Mouse (Mus musculus): ENCODE results near the gene Hsd3b4. TPM values are rescaled to one million over a fixed set of nuclear protein-coding genes. Genes with fewer than 3 reads are reported as not detected.
"Not testable (repeated sequence)": the region's sequence is repeated elsewhere in the genome, so short reads cannot be mapped to it uniquely, and the experiment has no call there.

The Hsd3b4 gene
- polyA plus RNA-seq (2017; shearing (Covaris generic)): not detected

DNA sequence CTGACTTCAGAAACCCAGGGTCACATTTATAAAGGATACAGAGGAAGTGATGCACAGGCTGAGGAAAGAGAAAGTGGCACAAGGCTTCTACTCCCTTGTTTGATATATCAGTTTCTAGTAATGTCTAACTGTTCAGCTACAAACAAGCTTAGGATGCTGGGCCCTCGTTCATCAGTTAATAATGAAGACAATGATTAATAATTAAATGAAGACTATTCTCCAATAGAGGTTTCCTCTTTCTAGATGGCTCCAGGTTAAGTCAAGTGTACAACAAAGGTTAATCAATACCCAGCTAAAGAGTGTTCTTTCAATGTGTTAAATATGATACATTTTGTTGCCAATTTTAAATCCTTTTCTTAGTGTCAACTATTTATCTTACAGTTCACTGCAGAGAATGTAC, at the start of gene Hsd3b4:
Hsd3b4 (minus strand) TSS at position 101 of the 400 bp plus-strand sequence.
- ATAC-seq: not testable (repeated sequence)

DNA sequence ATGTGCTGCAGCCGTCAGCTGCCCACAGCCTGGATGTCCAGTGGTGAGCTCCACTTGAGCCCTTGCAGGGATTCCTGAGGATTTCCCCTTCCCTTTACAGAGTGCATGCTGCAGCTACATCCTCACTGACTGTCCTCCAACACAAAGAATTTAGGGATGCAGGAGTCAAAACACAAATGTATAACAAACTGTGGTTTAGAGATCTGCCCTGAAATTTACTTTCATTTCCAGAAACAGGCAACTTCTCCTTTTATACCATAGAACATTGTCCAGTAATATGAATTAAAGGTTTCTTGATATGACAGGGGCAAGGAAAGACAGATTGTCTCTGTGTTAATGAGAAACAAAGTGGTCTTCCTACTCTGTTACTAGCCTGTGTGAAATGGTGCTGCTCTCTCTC, 40.5 kb upstream of the Hsd3b4 start:
- ATAC-seq: not testable (repeated sequence)

DNA sequence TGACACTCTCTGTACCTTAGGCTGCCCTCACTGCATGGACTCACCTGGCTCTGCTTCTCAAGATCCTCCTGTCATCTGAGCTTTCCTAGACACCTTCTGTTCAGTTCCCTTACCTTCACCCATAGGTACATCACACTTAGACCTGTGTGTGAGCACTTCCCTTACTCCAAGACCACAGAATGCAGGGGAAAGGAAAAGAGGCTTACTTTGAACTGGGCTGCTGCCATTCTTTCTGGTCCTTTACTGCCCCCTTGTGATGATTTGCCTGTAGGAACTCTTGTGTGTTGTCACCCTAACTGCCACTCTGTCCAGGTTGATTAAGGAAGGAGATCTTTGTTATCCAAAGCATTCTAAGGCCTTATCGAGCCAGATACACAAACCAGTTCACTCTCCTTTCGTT, 39.9 kb upstream of the Hsd3b4 start:
- ATAC-seq: not testable (repeated sequence)

DNA sequence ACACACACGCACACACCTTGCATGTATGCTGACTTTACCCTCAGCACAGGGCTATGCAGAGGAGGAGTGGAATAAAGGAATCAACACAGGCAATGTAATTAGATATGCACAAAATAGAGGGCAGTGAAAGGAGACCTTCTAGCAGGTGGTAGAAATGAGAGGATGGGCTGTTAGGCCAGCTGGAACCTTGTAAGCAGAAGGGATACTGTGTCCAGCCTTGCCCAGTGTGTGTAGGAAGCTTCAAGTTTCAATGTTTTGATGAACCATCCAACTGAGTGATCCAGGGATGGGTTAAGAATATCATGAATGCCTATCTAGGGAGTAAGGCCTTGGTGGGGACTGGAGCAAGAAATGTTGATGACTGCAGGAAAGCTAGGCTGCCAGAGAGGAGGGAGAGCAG, 38.2 kb upstream of the Hsd3b4 start:
- ATAC-seq: not testable (repeated sequence)

DNA sequence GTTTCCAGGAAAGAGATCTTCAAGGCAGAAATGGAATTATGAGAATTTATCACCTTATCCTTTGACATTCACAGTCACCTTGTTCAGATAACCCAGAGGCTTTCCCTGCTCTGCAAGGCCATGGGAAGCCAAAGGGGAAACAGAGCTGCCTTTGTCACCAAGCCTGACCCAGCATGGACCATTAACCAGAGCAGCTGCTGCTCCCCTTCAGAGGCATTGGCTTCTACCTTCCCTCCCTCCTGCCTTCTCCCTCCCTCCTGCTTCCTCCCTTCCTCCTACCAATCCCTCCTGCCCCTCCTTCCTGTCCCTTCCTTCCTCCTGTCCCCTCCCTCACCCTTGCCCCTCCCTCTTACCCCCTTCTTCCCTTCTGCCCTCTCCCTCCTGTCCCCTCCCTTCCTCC, 37.3 kb upstream of the Hsd3b4 start:
- not testable (repeated sequence) for ATAC-seq

DNA sequence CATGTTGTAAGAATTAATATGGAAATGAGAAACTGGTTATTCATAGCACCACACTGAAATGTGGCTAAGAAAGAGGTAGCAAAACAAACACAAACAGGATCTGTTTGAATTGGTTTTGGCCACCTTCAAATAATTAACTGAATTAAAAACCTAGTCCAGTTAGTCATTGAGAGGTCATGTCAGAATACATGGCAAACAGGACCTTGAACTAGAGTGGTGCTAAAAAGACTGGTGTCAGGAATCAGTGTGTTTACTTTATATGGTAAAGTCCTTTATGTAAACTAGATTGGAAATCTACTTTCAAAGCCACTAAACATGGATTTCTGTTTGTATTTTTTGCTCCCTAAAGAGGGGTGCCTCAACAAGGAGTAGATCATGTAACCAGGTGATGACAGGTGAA, 14.7 kb upstream of the Hsd3b4 start:
- ATAC-seq: not testable (repeated sequence)

DNA sequence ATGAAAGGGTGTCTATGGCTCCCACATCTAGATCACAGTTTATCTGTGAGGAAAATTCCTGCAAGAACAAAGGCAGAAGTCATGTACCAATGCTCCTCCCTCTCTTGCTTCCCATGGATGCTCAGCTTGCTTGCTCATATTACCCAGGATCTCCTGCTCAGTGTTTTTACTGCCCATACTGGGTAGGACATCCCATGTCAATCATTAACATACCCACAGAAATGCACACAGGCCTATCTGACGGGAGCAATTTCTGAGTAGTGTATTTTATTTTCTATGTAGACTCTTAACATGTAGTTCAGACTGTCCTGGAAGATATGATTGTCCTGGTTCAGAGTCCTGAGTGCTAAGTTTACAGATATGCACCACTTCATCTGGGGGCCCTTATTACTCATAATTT, 14.2 kb upstream of the Hsd3b4 start:
- not testable (repeated sequence) for ATAC-seq

DNA sequence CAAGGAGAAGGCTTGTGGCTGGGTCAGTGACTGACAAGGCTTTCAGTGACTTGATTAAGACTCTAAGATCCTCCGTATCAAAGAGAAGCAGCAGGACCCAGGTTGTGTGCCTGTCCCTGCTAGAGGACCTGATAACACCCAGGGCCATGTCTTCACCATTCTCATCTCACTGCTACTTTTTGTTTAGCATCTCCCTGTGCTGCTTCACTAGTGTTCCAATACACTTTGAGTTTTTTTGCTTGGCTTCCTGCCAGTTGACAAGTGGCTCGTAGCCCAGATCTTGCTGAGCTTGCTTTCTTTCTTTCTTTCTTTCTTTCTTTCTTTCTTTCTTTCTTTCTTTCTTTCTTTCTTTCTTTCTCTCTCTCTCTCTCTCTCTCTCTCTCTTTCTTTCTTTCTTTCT, 12.5 kb upstream of the Hsd3b4 start:
- not testable (repeated sequence) for ATAC-seq

DNA sequence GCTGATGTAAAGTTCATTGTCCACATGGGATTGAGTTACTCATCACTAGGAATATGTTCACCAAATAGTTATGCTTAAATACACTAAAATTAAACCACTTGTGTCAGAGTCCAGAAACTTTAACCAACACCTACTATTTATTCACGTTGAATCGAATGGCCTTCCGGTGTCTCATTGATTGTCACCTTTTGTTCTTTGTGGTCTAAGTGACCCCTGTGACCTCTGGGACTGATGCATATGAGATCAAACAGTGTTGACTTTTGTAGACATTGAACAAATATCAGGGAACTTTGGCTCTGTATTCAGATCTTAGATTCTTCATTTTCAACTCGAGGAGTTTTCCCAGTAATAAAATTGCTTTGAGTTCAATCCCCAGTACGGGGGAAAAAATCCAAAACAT, 3.1 kb downstream of the Hsd3b4 start:
- ATAC-seq: not testable (repeated sequence)

DNA sequence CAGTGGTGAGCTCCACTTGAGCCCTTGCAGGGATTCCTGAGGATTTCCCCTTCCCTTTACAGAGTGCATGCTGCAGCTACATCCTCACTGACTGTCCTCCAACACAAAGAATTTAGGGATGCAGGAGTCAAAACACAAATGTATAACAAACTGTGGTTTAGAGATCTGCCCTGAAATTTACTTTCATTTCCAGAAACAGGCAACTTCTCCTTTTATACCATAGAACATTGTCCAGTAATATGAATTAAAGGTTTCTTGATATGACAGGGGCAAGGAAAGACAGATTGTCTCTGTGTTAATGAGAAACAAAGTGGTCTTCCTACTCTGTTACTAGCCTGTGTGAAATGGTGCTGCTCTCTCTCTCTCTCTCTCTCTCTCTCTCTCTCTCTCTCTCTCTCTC, 12.9 kb downstream of the Hsd3b4 start:
- not testable (repeated sequence) for ATAC-seq

DNA sequence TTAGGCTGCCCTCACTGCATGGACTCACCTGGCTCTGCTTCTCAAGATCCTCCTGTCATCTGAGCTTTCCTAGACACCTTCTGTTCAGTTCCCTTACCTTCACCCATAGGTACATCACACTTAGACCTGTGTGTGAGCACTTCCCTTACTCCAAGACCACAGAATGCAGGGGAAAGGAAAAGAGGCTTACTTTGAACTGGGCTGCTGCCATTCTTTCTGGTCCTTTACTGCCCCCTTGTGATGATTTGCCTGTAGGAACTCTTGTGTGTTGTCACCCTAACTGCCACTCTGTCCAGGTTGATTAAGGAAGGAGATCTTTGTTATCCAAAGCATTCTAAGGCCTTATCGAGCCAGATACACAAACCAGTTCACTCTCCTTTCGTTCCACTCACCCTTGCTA, 13.6 kb downstream of the Hsd3b4 start:
- ATAC-seq: not testable (repeated sequence)

DNA sequence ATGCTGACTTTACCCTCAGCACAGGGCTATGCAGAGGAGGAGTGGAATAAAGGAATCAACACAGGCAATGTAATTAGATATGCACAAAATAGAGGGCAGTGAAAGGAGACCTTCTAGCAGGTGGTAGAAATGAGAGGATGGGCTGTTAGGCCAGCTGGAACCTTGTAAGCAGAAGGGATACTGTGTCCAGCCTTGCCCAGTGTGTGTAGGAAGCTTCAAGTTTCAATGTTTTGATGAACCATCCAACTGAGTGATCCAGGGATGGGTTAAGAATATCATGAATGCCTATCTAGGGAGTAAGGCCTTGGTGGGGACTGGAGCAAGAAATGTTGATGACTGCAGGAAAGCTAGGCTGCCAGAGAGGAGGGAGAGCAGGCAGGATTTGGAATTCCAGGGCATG, 15.3 kb downstream of the Hsd3b4 start:
- ATAC-seq: not testable (repeated sequence)

DNA sequence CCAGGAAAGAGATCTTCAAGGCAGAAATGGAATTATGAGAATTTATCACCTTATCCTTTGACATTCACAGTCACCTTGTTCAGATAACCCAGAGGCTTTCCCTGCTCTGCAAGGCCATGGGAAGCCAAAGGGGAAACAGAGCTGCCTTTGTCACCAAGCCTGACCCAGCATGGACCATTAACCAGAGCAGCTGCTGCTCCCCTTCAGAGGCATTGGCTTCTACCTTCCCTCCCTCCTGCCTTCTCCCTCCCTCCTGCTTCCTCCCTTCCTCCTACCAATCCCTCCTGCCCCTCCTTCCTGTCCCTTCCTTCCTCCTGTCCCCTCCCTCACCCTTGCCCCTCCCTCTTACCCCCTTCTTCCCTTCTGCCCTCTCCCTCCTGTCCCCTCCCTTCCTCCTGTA, 16.1 kb downstream of the Hsd3b4 start:
- ATAC-seq: not testable (repeated sequence)

DNA sequence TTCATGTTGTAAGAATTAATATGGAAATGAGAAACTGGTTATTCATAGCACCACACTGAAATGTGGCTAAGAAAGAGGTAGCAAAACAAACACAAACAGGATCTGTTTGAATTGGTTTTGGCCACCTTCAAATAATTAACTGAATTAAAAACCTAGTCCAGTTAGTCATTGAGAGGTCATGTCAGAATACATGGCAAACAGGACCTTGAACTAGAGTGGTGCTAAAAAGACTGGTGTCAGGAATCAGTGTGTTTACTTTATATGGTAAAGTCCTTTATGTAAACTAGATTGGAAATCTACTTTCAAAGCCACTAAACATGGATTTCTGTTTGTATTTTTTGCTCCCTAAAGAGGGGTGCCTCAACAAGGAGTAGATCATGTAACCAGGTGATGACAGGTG, 38.8 kb downstream of the Hsd3b4 start:
- ATAC-seq: not testable (repeated sequence)

DNA sequence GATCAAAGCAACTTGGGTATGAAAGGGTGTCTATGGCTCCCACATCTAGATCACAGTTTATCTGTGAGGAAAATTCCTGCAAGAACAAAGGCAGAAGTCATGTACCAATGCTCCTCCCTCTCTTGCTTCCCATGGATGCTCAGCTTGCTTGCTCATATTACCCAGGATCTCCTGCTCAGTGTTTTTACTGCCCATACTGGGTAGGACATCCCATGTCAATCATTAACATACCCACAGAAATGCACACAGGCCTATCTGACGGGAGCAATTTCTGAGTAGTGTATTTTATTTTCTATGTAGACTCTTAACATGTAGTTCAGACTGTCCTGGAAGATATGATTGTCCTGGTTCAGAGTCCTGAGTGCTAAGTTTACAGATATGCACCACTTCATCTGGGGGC, 39.3 kb downstream of the Hsd3b4 start:
- not testable (repeated sequence) for ATAC-seq

DNA sequence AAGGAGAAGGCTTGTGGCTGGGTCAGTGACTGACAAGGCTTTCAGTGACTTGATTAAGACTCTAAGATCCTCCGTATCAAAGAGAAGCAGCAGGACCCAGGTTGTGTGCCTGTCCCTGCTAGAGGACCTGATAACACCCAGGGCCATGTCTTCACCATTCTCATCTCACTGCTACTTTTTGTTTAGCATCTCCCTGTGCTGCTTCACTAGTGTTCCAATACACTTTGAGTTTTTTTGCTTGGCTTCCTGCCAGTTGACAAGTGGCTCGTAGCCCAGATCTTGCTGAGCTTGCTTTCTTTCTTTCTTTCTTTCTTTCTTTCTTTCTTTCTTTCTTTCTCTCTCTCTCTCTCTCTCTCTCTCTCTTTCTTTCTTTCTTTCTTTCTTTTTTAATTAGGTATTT, 41.0 kb downstream of the Hsd3b4 start:
- not testable (repeated sequence) for ATAC-seq

DNA sequence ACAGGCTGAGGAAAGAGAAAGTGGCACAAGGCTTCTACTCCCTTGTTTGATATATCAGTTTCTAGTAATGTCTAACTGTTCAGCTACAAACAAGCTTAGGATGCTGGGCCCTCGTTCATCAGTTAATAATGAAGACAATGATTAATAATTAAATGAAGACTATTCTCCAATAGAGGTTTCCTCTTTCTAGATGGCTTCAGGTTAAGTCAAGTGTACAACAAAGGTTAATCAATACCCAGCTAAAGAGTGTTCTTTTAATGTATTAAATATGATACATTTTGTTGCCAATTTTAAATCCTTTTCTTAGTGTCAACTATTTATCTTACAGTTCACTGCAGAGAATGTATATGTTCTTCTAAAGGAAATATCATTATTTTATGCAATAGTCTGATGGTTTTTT, 53.3 kb downstream of the Hsd3b4 start, which contains the start of gene Gm4450:
Gm4450 (minus strand) TSS at position 101 of the 400 bp plus-strand sequence.
- ATAC-seq: not testable (repeated sequence)

DNA sequence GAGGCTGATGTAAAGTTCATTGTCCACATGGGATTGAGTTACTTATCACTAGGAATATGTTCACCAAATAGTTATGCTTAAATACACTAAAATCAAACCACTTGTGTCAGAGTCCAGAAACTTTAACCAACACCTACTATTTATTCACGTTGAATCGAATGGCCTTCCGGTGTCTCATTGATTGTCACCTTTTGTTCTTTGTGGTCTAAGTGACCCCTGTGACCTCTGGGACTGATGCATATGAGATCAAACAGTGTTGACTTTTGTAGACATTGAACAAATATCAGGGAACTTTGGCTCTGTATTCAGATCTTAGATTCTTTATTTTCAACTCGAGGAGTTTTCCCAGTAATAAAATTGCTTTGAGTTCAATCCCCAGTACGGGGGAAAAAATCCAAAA, 56.5 kb downstream of the Hsd3b4 start:
- ATAC-seq: not testable (repeated sequence)

Other genes starting within 250 kb of the Hsd3b4 start
- gene Hmgcs2, start 230.1 kb downstream of the Hsd3b4 start, polyA plus RNA-seq (2017; shearing (Covaris generic)): not detected
- 100 to 1,000 TPM; 107 to 156 TPM for gene Phgdh, start 170.5 kb downstream of the Hsd3b4 start, polyA plus RNA-seq (2017; shearing (Covaris generic))
- gene Zfp697, start 128.1 kb downstream of the Hsd3b4 start, polyA plus RNA-seq (2017; shearing (Covaris generic)): under 1 TPM in 1 of 2 experiments, not detected in 1; 0.11 TPM
- not detected for gene Gm4450, start 53.4 kb downstream of the Hsd3b4 start, polyA plus RNA-seq (2017; shearing (Covaris generic))
- not detected for gene Gm10681, start 78.3 kb upstream of the Hsd3b4 start, polyA plus RNA-seq (2017; shearing (Covaris generic))
- not detected for gene Hsd3b5, start 119.7 kb upstream of the Hsd3b4 start, polyA plus RNA-seq (2017; shearing (Covaris generic))
- gene Hsd3b2, start 214.0 kb upstream of the Hsd3b4 start, polyA plus RNA-seq (2017; shearing (Covaris generic)): not detected

Data from activated CD4-positive, CD25-positive, alpha-beta regulatory T cell, adult 4 months (primary cell).